Mouse (Mus musculus): ENCODE data around the gene Pdcl2.

DNA sequence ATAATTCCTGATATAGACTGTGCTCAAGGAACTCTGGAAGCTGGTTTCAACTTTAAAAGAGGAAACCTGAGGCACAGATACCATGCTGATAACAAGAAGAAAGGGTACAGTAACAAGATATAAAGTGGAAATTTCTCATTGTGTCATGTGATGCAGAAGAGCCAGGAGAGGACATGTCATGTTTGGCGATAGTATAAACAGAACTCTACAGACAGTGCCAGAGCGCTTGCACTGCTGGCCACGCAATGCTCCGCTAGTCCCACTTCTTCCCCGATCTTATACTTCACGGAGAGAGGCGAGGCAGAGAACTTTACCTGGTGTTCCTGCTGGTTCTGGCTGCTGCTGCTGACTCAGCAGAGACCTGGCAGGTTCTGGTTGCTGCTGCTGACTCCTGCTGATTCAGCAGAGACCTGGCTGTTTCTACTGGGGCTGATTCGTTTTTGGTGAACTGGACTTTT is 41.7 kb downstream of the Pdcl2 start:
- TF ChIP-seq ZNF384 (IDR thresholded peaks at IDR 0.05; ENCODE audit: low read depth, low read length) (no peak), CHD2 (IDR thresholded peaks at IDR 0.05; ENCODE audit: low read depth, low read length) (no peak), ZC3H11A (IDR thresholded peaks at IDR 0.05; ENCODE audit: borderline replicate concordance, low read depth, low read length) (no peak), MAFK (IDR thresholded peaks at IDR 0.05; ENCODE audit: insufficient read depth, low read depth, low read length) (peak; percentile 93)

Data from ES-E14 (cell line).